Mouse (Mus musculus): ENCODE data around the gene Gm44511.
"Not testable (repeated sequence)": the region's sequence is repeated elsewhere in the genome, so short reads cannot be mapped to it uniquely, and the experiment has no call there.

DNA sequence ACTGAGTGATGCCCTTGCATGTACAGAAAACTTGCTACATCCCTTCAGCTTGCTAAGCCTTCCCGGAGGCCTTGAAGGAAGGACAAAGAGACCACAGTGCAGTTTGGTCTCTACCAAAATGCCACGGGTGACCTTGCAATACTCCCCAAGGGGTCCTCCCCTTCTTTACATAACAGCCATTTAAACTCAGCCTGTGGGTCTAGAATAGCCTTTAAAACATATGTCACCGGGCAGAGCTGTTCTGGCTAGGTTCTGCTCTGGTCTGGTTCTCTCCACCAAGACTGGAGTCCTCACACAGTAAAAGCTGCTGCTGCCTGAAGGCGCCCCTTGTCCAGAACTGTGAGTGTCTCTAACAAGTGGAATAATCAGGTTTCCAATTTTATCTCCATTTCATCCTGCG, 25.4 kb downstream of the Gm44511 start:
- not testable (repeated sequence) for TF ChIP-seq POLR2AphosphoS5 (IDR thresholded peaks at IDR 0.05; ENCODE audit: insufficient replicate concordance, low read depth, low read length); CTCF (IDR thresholded peaks at IDR 0.05; ENCODE audit: low read depth, low read length); TAL1 (conservative IDR thresholded peaks at IDR 0.05; ENCODE audit: low read depth, low read length)
